Mouse (Mus musculus): ENCODE measurements around the gene Man1a. TPM values are rescaled to one million over a fixed set of nuclear protein-coding genes. Genes with fewer than 3 reads are reported as not detected.
A peak's percentile ranks its signal among the peaks of the same experiment; 100 is the strongest.

Man1a gene
- polyA plus RNA-seq, 1 experiment from 2014 or later = 3.3 TPM

DNA sequence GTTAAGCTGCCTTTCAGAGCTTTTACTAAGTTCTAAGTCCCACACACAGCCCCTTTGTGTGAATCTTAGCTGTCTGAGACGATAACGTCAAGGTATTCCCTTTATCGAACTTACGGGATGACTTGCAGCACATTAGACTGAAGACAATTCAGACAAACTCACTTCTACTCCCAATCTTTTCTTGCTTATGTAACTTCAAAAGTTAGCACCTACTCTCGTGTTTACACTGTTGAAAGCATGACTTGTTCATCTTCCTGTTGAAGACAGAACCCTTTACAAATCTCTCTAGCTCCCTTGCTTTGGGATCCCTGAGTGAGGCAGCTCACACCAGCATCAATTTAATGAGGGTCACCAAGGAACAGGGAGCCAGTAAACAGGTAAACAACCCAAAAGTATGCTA is 5.9 kb downstream of the Man1a start:
- 79% methylated on average over 5 of the region's 5 CpGs for WGBS
- H3K4me1 ChIP-seq (replicated peaks; ENCODE audit: control insufficient read depth, insufficient read depth, low read length) = no peaks in the 10 kb centered on the region
- H3K4me2 ChIP-seq (replicated peaks; ENCODE audit: low read depth, low read length) = no peak overlapping the region
- DNase-seq (ENCODE audit: low spot score) (no peak), ATAC-seq (ENCODE audit: low FRiP score) (no peak)
- H3K9me3 ChIP-seq (ENCODE audit: control insufficient read depth, low read length) = no peaks in the 10 kb centered on the region
- no peaks in the 10 kb centered on the region; the same call in 1 of the 2 replicates for H3K27me3 ChIP-seq (ENCODE audit: control insufficient read depth, insufficient read depth, low read length)
- H3K36me3 ChIP-seq (ENCODE audit: control insufficient read depth, insufficient read depth, low read length) = no peaks in the 10 kb centered on the region
- H3K9ac ChIP-seq (ENCODE audit: low read depth, low read length) = no peak overlapping the region
- no peak overlapping the region for H3K27ac ChIP-seq (ENCODE audit: low read depth, low read length)
- no peak overlapping the region for H3K4me3 ChIP-seq (ENCODE audit: low read depth, low read length)

DNA sequence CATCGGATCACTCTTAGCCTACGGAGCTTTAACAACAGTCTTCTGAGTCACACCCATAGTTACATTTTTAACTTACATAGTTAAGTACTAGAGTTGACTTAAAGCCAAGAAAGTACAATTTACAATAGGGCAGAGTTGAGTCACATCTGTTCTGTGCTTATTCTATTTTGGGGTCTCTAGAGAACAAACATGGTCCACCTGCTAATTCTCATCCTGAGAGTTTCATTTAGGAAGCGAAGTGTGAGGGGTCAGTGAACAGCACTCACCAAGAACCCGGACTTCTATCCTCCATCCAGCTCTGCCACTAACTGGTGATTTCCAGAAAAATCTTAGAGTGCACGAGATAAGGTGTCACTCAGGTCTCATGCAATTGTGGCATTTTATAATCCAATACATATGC is 7.0 kb downstream of the Man1a start:
- Histone ChIP-seq H3K9me3 (ENCODE audit: control insufficient read depth, low read length) (no peaks in the 10 kb centered on the region), H3K9ac (ENCODE audit: low read depth, low read length) (no peak overlapping the region), H3K4me2 (replicated peaks; ENCODE audit: low read depth, low read length) (no peak overlapping the region), H3K4me3 (ENCODE audit: low read depth, low read length) (no peak overlapping the region), H3K4me1 (replicated peaks; ENCODE audit: control insufficient read depth, insufficient read depth, low read length) (no peaks in the 10 kb centered on the region), H3K27ac (ENCODE audit: low read depth, low read length) (no peak overlapping the region), H3K27me3 (ENCODE audit: control insufficient read depth, insufficient read depth, low read length) (no peaks in the 10 kb centered on the region), H3K36me3 (ENCODE audit: control insufficient read depth, insufficient read depth, low read length) (no peaks in the 10 kb centered on the region)
- ATAC-seq (ENCODE audit: low FRiP score) = no peak
- 91% methylated on average over 5 of the region's 5 CpGs for WGBS
- no peak for DNase-seq (ENCODE audit: low spot score)

DNA sequence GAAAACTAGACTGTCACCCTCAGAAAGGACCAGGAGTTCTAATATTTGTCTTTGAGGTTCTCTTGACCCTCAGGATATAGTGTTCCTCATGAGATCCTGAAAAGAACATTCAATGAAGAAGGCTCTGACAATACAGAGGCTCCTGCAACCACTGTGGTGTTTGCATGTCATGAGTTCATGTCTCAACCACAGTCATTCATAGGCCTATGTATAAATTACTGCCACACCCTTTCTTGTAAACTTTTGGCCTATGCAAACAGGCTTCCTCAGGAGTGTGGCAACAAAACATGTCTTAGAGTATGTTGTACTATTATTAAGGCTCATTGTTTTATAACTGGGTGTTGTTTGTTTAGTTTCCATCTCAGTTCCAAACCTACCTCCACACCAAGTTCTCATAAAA is 9.7 kb downstream of the Man1a start:
- no peaks in the 10 kb centered on the region for H3K36me3 ChIP-seq (ENCODE audit: control insufficient read depth, insufficient read depth, low read length)
- ATAC-seq (ENCODE audit: low FRiP score) = no peak
- H3K27me3 ChIP-seq (ENCODE audit: control insufficient read depth, insufficient read depth, low read length) = no peaks in the 10 kb centered on the region
- H3K27ac ChIP-seq (ENCODE audit: low read depth, low read length) = no peak overlapping the region
- no peak overlapping the region for H3K4me2 ChIP-seq (replicated peaks; ENCODE audit: low read depth, low read length)
- H3K9me3 ChIP-seq (ENCODE audit: control insufficient read depth, low read length) = no peaks in the 10 kb centered on the region
- no peak for DNase-seq (ENCODE audit: low spot score)
- no peaks in the 10 kb centered on the region for H3K4me1 ChIP-seq (replicated peaks; ENCODE audit: control insufficient read depth, insufficient read depth, low read length)
- H3K4me3 ChIP-seq (ENCODE audit: low read depth, low read length) = no peak overlapping the region
- no peak overlapping the region for H3K9ac ChIP-seq (ENCODE audit: low read depth, low read length)

DNA sequence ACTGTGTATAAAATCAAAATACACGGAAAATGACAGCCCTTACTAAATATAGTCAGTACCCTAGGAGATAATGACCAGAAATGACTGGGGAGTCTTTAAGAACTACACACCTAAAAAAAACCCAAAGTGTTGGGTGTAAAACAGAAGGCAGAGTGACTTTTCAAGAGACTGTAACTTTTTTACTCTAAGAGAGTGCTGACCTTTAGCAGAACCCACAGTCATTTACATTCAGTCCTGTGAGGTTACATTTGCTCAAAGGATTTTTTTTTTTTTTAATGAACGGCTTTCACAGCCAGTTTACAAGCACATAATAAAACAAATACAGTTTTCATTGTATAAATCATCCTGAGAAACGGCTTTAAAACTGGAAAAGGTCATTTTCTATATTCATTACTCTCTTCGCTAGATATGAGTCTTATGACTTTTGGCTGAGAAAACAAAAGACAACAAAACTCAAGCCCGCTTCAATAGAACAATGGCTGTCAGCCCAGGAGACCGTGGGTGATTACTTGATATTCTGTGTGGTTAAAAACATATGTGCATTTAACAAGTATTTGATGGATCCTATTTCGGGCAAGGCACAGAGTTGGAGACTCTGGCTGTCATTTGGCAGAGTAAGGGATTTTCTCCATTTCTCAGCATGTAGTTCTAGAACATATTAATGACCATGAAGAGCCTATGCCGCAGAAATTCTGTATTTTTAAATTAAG is 12.7 kb downstream of the Man1a start:
- no peak for DNase-seq (ENCODE audit: low spot score)
- no peak overlapping the region for H3K4me3 ChIP-seq (ENCODE audit: low read depth, low read length)
- 68% methylated on average over 8 of the region's 8 CpGs for WGBS
- H3K9ac ChIP-seq (ENCODE audit: low read depth, low read length) = no peak overlapping the region
- no peaks in the 10 kb centered on the region for H3K4me1 ChIP-seq (replicated peaks; ENCODE audit: control insufficient read depth, insufficient read depth, low read length)
- ATAC-seq (ENCODE audit: low FRiP score) = no peak
- H3K27me3 ChIP-seq (ENCODE audit: control insufficient read depth, insufficient read depth, low read length) = no peaks in the 10 kb centered on the region
- H3K4me2 ChIP-seq (replicated peaks; ENCODE audit: low read depth, low read length) = no peak overlapping the region
- no peaks in the 10 kb centered on the region for H3K36me3 ChIP-seq (ENCODE audit: control insufficient read depth, insufficient read depth, low read length)
- H3K9me3 ChIP-seq (ENCODE audit: control insufficient read depth, low read length) = no peaks in the 10 kb centered on the region
- H3K27ac ChIP-seq (ENCODE audit: low read depth, low read length) = no peak overlapping the region

DNA sequence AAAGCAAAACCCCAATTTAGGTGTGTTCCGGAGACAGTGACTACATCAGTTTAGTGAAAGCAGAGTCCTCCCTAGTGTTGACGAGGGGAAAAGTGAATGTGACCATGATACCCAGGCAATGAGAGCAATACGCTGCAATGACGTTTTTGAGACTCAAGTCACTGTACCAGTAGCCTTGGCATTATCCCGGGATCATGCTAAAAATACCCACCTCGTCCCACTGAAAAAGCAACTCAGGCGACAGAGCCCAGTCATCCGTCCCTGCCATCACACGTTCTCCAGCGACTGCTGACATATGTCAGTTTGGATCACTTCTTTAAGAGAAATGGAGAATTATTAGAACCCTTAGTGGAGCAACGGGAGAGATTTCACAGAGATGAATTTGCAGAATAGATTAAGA is 13.6 kb downstream of the Man1a start:
- Histone ChIP-seq H3K36me3 (ENCODE audit: control insufficient read depth, insufficient read depth, low read length) (no peaks in the 10 kb centered on the region), H3K27me3 (ENCODE audit: control insufficient read depth, insufficient read depth, low read length) (no peaks in the 10 kb centered on the region), H3K4me2 (replicated peaks; ENCODE audit: low read depth, low read length) (no peak overlapping the region), H3K9me3 (ENCODE audit: control insufficient read depth, low read length) (no peaks in the 10 kb centered on the region), H3K4me1 (replicated peaks; ENCODE audit: control insufficient read depth, insufficient read depth, low read length) (no peaks in the 10 kb centered on the region), H3K9ac (ENCODE audit: low read depth, low read length) (no peak overlapping the region), H3K4me3 (ENCODE audit: low read depth, low read length) (no peak overlapping the region), H3K27ac (ENCODE audit: low read depth, low read length) (no peak overlapping the region)
- DNase-seq (ENCODE audit: low spot score) (no peak), ATAC-seq (ENCODE audit: low FRiP score) (no peak)
- 87% methylated on average over 11 of the region's 11 CpGs for WGBS

DNA sequence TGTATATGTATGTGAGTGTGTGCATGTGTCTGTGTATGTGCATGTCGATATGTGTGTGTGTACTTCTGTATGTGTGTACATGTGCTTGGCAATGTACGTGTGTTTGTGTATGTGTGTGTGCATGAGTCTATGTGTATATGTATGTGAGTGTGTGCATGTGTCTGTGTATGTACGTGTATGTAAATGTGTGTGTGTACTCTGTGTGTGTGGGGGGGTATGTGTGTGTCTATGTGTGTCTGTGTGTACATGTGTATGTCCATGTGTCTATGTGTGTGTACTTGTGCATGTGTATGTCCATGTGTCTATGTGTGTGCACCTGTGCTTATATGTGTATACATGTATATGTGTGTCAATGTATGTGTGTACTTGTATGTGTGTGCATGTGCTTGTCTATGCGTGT is 15.2 kb downstream of the Man1a start:
- WGBS = 92% methylated on average over 4 of the region's 4 CpGs
- Histone ChIP-seq H3K4me2 (replicated peaks; ENCODE audit: low read depth, low read length) (no peak overlapping the region), H3K4me3 (ENCODE audit: low read depth, low read length) (no peak overlapping the region), H3K27ac (ENCODE audit: low read depth, low read length) (no peak overlapping the region), H3K4me1 (replicated peaks; ENCODE audit: control insufficient read depth, insufficient read depth, low read length) (no peaks in the 10 kb centered on the region), H3K27me3 (ENCODE audit: control insufficient read depth, insufficient read depth, low read length) (no peaks in the 10 kb centered on the region), H3K9ac (ENCODE audit: low read depth, low read length) (no peak overlapping the region), H3K36me3 (ENCODE audit: control insufficient read depth, insufficient read depth, low read length) (no peaks in the 10 kb centered on the region), H3K9me3 (ENCODE audit: control insufficient read depth, low read length) (no peaks in the 10 kb centered on the region)
- ATAC-seq (ENCODE audit: low FRiP score) = no peak
- DNase-seq (ENCODE audit: low spot score) = no peak

DNA sequence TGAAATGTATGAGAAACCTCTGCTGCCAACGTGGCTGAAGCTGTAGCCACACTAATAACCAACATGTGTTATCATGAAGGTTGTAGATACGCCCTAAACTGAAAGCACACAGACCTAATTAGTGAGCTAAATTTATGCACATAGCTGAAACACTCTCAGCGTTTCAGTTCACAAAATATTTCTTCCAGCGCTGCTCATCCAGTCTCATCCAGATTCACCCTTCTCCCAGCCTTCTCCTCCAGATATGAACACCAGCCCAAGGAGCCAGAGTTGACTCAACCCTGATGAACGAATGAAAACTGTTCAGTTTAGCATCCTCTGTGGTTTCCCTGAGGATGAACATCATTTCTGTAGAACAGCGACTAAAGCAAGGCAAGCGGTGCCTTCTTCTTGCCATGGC is 15.8 kb downstream of the Man1a start:
- Histone ChIP-seq H3K9ac (ENCODE audit: low read depth, low read length) (no peak overlapping the region), H3K4me3 (ENCODE audit: low read depth, low read length) (no peak overlapping the region), H3K4me2 (replicated peaks; ENCODE audit: low read depth, low read length) (no peak overlapping the region), H3K9me3 (ENCODE audit: control insufficient read depth, low read length) (no peaks in the 10 kb centered on the region), H3K36me3 (ENCODE audit: control insufficient read depth, insufficient read depth, low read length) (no peaks in the 10 kb centered on the region), H3K27me3 (ENCODE audit: control insufficient read depth, insufficient read depth, low read length) (no peaks in the 10 kb centered on the region), H3K27ac (ENCODE audit: low read depth, low read length) (no peak overlapping the region), H3K4me1 (replicated peaks; ENCODE audit: control insufficient read depth, insufficient read depth, low read length) (no peaks in the 10 kb centered on the region)
- ATAC-seq (ENCODE audit: low FRiP score) (no peak), DNase-seq (ENCODE audit: low spot score) (no peak)
- WGBS = 78% methylated on average over 7 of the region's 7 CpGs

DNA sequence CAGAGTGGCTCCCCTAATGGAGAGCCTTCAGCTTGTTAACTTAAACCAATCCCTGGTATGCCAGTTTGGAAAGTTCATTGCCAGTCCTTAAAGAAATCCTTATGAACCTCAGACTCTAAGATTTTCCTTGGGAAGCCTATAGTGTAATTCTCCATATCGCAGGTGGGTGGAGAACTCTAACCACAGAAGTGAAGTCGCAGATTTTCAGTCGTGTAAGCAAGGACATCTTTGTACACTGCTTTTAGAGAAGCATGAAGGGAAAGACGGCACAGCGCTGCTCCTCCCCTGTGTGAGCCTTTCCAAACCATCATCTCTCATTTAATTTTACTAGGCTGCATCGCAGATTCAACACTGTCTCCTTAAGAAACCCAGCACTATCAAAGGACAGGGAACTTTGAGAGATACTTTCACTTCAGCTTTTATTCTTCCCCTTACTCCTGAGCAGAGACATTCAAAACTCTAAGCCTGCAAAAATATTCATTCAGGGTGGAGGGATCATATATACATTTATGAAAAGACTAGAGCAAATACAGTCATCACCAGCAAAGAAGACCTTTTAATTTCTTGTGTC is 16.6 kb downstream of the Man1a start:
- Histone ChIP-seq H3K4me1 (replicated peaks; ENCODE audit: control insufficient read depth, insufficient read depth, low read length) (no peaks in the 10 kb centered on the region), H3K4me3 (ENCODE audit: low read depth, low read length) (no peak overlapping the region), H3K27me3 (ENCODE audit: control insufficient read depth, insufficient read depth, low read length) (no peaks in the 10 kb centered on the region), H3K36me3 (ENCODE audit: control insufficient read depth, insufficient read depth, low read length) (no peaks in the 10 kb centered on the region), H3K9ac (ENCODE audit: low read depth, low read length) (no peak overlapping the region), H3K9me3 (ENCODE audit: control insufficient read depth, low read length) (no peaks in the 10 kb centered on the region), H3K27ac (ENCODE audit: low read depth, low read length) (no peak overlapping the region), H3K4me2 (replicated peaks; ENCODE audit: low read depth, low read length) (no peak overlapping the region)
- no peak for DNase-seq (ENCODE audit: low spot score)
- WGBS = 66% methylated on average over 6 of the region's 6 CpGs
- no peak for ATAC-seq (ENCODE audit: low FRiP score)

DNA sequence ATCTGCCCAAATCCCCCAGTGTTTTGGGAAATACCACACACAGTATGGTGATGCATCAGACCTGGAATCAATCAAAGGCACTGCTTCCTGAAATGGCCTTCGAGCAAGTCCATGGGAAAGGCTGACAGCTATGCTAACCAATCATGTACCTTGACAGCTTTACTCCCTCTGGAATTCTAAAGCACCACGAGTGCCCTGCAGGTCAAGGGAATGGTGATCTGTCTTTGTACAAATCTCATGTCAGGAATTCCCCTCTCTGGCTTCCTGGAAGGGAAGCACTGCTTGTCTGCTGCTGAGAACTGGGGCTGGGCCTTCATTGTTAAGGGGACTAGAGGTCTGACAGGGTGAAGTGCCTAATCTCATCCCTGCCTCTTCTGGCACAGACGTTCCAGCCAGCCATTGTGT is 17.3 kb downstream of the Man1a start:
- 9% methylated on average over 3 of the region's 3 CpGs for WGBS
- H3K9me3 ChIP-seq (ENCODE audit: control insufficient read depth, low read length) = no peaks in the 10 kb centered on the region
- H3K36me3 ChIP-seq (ENCODE audit: control insufficient read depth, insufficient read depth, low read length) = no peaks in the 10 kb centered on the region
- H3K9ac ChIP-seq (ENCODE audit: low read depth, low read length) = no peak overlapping the region
- ATAC-seq (ENCODE audit: low FRiP score) (peak; percentile 80), DNase-seq (ENCODE audit: low spot score) (peak; percentile 42)
- H3K27ac ChIP-seq (ENCODE audit: low read depth, low read length) = no peak overlapping the region
- no peak overlapping the region for H3K4me2 ChIP-seq (replicated peaks; ENCODE audit: low read depth, low read length)
- no peaks in the 10 kb centered on the region for H3K27me3 ChIP-seq (ENCODE audit: control insufficient read depth, insufficient read depth, low read length)
- no peaks in the 10 kb centered on the region for H3K4me1 ChIP-seq (replicated peaks; ENCODE audit: control insufficient read depth, insufficient read depth, low read length)
- H3K4me3 ChIP-seq (ENCODE audit: low read depth, low read length) = no peak overlapping the region

All from hindbrain, embryonic 11.5 days (tissue).